Mouse (Mus musculus) layer of hippocampus, postnatal 36 days (tissue): ENCODE results near the gene Mok. TPM values are rescaled to one million over a fixed set of nuclear protein-coding genes. Genes with fewer than 3 reads are reported as not detected.
A peak's percentile ranks its signal among the peaks of the same experiment; 100 is the strongest.
"Not testable (repeated sequence)": the region's sequence is repeated elsewhere in the genome, so short reads cannot be mapped to it uniquely, and the experiment has no call there.

ENCODE experiments used
- DNase-seq, 2 experiments: peaks; one replicate each; pipeline ENCODE4 v3.0.0; 2022
- total RNA-seq, 2 experiments: library from RNA; stranded (reverse); gene quantifications; 2 replicates each; pipeline ENCODE4 v1.2.3; 2021

Mok gene
- total RNA-seq = 10 to 100 TPM; 11.8 TPM

GRCm38 (mm10) chr12:110840348-110841198 is at the start of gene Mok:
TSS of gene Mok (minus strand) at chr12:110840939.
- DNase-seq = peak; percentile 96 to 98

GRCm38 (mm10) chr12:110889036-110890020 is 48.6 kb upstream of the Mok start, which contains the start of the genes Cinp and Tecpr2:
TSS of gene Cinp (minus strand) at chr12:110889145.
TSS of gene Tecpr2 (plus strand) at chr12:110889264.
- DNase-seq = peak; percentile 97

- DNase-seq = no peak
Measured at GRCm38 (mm10) chr12:110888606-110889005, 47.9 kb upstream of the Mok start.

- no peak for DNase-seq
Measured at GRCm38 (mm10) chr12:110888106-110888505, 47.4 kb upstream of the Mok start.

GRCm38 (mm10) chr12:110885251-110885650 is 44.5 kb upstream of the Mok start:
- DNase-seq = no peak

- no peak for DNase-seq
Measured at GRCm38 (mm10) chr12:110882291-110882690, 41.6 kb upstream of the Mok start.

- DNase-seq = no peak
Measured at GRCm38 (mm10) chr12:110875351-110875750, 34.6 kb upstream of the Mok start.

GRCm38 (mm10) chr12:110871247-110871646 is 30.5 kb upstream of the Mok start:
- no peak for DNase-seq

GRCm38 (mm10) chr12:110870107-110870506 is 29.4 kb upstream of the Mok start:
- no peak for DNase-seq

GRCm38 (mm10) chr12:110865989-110866388 is 25.2 kb upstream of the Mok start:
- no peak for DNase-seq

- DNase-seq = no peak
Measured at GRCm38 (mm10) chr12:110865571-110865970, 24.8 kb upstream of the Mok start.

- DNase-seq = no peak
Measured at GRCm38 (mm10) chr12:110864008-110864407, 23.3 kb upstream of the Mok start.

- DNase-seq = no peak
Measured at GRCm38 (mm10) chr12:110861256-110861655, 20.5 kb upstream of the Mok start.

- DNase-seq = no peak
Measured at GRCm38 (mm10) chr12:110860293-110860692, 19.6 kb upstream of the Mok start.

- DNase-seq = not testable (repeated sequence)
Measured at GRCm38 (mm10) chr12:110858681-110859080, 17.9 kb upstream of the Mok start.

GRCm38 (mm10) chr12:110857196-110857595 is 16.5 kb upstream of the Mok start:
- DNase-seq = no peak

GRCm38 (mm10) chr12:110854786-110855737 is 14.3 kb upstream of the Mok start:
- no peak for DNase-seq

- DNase-seq = no peak
Measured at GRCm38 (mm10) chr12:110851923-110852322, 11.2 kb upstream of the Mok start.

GRCm38 (mm10) chr12:110851414-110851813 is 10.7 kb upstream of the Mok start:
- no peak for DNase-seq

- no peak for DNase-seq
Measured at GRCm38 (mm10) chr12:110850929-110851256, 10.2 kb upstream of the Mok start.

- peak; percentile 87 for DNase-seq
Measured at GRCm38 (mm10) chr12:110850010-110850928, 9.5 kb upstream of the Mok start, which contains the start of gene Zfp839. TSS of gene Zfp839 (plus strand) at chr12:110850253.
